Mouse (Mus musculus) kidney, adult 2 months (tissue): ENCODE measurements around the gene Hipk2.

ENCODE experiments used
- CTCF ChIP-seq: fragments of 200-500 bp; conservative IDR thresholded peaks from 2 replicates; pipeline ENCODE4 v1.5.1; 2011; ENCODE audit warnings: low read depth, mild to moderate bottlenecking, control low read depth, low read length, moderate library complexity, mixed read lengths; ENCODE audit not compliant: insufficient read depth, insufficient read length
- POLR2A ChIP-seq: fragments of 200-500 bp; IDR thresholded peaks from one replicate; pipeline ENCODE4 v1.6.1; 2011; ENCODE audit warnings: low read depth, low read length, control low read depth

DNA sequence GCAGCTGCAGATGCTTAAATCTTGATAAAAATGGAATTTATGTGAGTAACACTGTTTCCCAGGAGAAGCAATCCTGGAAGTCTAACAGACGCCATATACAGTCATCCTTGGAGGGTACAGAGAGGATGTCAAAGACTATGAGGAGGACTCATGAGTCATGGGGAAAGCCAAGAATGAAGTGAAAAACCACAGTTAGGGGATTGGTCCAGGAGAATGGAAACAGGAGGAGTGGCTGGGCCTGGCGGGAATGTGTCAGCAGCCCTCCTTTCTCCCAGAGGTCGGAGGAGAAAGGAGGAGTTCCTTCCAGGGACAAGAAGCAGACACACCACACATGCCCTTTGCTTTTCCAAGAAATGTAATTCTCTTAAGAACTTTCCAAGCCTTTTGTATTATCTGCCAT is 46.5 kb downstream of the Hipk2 start:
- no peak for TF ChIP-seq CTCF
- no peak for TF ChIP-seq POLR2A
